Mouse (Mus musculus) layer of hippocampus, postnatal 36 days (tissue): ENCODE measurements around the gene Lrrc8b. TPM values are rescaled to one million over a fixed set of nuclear protein-coding genes. Genes with fewer than 3 reads are reported as not detected.

Experiments used
- DNase-seq, 2 experiments: peaks; one replicate each; pipeline ENCODE4 v3.0.0; 2022
- total RNA-seq, 2 experiments: library from RNA; stranded (reverse); gene quantifications; 2 replicates each; pipeline ENCODE4 v1.2.3; 2021

Lrrc8b gene
- total RNA-seq, 2 experiments from 2014 or later: 60.6 to 64.4 TPM

DNA sequence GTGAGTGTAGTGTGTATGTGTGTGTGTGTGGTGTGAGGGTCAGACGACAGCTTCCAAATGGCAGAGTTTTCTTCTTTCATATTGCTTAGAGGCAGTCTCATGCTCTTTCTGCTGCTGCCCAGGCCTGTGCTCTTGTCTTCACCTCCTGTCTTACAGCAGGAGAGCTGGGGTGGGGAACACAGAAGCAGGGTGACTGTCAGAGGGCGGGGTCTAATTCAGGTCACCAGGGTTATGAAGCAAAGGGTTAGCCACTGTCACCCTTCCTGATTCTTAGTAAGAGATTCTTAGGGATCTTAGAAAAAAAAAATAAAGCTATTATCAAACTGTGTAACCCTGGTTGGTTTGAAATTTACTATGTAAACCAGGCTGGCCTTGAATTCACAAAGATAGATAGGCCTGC is 10.0 kb downstream of the Lrrc8b start:
- DNase-seq: no peak

DNA sequence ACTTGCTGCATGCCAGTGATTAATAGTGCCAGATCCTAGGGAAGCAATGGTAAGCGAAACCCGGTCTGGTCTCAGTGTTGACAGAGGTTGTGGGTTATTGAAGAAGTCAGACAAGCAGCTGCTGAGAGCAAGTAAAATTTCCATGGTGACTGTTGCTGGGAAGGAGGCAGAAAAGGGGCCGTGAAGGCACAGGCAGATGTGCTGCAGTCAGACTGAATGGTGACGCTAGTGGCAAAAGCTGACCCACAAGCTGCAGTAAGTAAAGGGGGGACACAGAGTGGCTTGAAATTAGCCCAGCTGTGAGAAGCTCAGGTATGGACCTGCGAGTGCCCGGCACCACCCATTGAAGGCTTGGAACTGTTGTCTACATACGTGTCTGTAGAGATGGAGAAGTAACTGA is 11.8 kb downstream of the Lrrc8b start:
- DNase-seq: no peak

DNA sequence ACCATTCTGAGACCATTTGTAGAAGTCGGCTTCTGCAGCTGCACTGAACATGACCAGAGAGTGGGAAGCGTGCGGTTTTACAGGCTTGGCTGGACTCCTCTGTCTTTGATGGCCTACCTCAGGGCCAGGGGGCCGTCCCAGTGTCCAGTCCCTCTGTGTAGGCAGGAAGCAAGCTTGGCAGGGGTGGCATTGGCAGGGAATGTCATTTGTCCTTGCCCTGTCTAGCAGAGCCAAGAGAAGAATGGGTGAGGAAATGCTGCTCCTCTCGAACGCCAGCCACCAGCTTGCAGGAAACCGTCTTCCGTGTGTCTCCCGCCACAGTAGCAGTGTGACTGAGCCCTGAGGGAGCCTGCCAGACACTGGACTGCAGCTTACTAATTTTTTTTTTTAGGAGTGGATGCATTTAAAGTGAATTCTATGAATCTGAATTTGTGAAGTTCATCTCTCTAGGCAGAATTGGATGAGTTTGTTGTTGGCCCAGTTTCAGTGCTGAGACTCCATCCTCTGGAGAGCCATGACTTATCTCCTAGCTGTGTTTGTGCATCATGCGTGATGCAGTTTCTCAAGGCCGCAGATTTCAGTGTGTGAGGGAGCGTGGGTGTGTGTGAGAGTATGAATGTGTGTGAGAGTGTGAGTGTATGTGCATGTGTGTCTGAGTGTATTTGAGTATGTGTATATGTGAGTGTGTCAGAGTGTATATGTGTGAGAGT is 12.8 kb downstream of the Lrrc8b start:
- no peak for DNase-seq

DNA sequence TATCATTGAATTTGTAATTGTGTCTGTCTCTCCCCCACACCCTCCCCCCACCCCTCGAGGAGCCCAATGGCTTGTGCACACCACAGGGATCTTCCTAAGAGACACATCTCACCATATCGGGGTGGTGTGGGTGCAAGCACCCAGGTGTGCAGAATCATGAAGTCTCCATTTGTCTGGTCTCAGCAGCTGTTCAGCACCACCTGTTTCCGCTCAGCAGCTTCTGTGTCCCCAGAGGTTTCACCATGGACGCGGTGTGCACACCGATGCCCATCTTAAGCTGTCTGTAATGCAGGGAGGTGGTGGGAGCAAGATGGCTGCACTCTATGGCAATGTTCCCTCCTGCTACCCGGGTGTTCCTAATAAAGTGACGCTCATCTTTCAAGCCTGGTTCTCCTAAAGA is 14.6 kb downstream of the Lrrc8b start:
- no peak for DNase-seq

DNA sequence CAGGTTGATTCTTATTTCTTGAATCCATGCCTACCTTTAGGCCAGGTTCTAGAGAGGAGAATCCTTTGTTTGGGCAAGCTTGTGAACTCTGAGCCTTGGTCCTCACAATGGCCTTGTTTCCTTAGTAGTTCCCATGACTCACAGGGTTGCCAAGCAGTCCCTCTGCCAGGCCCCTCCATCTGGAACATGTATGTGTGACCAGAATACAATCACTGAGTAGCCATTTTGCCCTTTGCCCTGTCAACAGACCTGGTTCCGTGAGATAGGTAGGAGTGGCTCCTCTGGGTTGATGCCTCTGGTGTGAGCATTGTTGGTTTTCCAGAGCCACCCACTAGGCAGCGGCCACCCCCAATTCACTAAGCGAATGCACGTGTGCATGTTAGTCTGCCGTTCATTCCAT is 24.0 kb downstream of the Lrrc8b start:
- no peak for DNase-seq

DNA sequence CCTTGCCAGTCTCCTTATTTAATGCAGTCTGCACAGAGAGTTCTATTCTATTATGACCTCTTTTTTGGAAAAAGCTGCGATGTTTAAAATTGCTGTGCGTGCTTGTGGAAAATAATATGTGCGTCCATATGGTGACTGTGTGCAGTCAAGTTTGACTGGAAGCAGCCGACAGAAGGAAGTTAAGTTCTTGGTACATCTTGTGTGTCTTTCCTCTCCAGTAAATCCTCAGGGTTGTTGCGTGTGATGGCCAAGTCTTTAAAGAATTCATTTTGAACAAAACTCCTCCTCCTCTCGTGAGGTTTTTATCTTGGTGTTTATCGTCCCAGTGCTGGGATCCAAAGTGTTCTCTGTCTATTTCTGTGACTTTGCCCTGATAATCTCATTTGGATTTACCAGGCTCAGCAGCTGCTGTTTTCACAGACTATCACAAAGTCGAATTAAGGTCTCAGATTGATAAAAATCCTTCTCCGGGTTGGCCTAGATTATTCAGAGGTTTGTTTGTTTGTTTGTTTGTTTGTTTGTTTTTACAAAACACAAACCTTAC is 25.5 kb downstream of the Lrrc8b start:
- no peak for DNase-seq

DNA sequence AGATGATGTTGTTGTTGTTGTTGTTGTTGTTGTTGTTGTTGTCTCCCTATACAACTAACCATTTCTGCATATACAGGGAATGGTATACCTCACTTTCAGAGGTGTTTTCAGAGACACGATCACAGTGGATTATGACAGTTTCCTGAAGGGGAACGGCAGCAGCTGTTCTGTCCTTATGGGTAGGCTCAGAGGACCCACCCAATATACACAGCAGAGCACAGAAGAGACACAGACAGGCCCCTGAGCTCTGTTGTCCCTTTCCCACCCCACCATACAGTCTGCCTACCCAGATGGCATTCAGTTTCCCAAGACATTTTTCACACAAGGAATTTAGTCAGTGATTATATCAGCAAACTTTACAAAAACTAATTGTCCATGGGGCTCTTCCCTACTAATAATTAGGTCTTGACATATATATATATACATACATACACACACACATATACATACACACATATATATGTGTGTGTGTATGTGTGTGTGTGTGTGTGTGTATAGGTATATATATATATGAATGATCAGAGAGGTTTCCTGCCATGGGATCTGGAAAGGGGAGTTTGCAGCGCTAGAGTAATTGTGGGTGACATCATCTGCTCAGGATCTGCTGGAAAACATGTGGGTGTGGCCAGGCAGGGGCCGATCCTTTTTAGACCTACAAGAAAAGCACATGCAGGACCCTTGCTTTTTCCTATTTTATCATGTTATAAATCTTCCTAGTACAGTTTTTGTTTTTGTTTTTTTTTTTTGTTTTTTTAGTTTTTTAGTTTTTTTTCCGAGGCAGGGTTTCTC is 26.8 kb downstream of the Lrrc8b start:
- DNase-seq: no peak

DNA sequence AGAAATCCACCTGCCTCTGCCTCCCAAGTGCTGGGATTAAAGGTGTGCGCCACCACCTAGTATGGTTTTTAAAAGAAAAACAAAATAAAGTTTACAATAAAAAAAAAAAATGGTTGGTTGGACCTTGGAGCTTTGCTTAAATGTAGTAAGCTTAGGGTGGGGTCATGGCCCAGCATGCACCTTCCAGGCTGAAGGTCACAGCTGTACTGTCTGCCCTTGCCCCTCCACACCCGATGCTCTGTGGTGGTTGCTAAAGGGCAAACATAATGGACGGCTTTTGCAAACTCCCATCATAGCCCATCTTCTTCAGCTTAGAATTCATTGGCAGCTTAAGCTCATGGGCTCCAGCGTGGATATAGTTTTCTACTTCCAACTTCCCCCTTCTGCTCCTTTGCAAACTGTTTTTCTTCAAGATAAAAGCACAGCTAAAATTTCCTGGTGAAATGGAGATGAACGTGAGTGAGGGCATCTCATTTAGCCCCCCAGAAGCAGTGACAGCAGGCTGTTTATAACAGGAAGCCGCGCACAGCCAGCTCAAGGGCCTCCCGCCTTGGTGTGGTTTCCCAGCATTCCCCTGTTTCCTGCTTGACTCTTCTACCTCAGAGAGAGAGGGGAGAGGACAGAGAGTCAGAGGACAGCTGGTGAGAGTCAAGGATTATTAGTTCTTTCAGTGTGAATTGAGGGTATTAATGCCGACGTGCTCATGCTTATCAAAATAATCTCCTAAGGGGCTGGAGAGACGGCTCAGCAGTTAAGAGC is 27.7 kb downstream of the Lrrc8b start:
- no peak for DNase-seq

DNA sequence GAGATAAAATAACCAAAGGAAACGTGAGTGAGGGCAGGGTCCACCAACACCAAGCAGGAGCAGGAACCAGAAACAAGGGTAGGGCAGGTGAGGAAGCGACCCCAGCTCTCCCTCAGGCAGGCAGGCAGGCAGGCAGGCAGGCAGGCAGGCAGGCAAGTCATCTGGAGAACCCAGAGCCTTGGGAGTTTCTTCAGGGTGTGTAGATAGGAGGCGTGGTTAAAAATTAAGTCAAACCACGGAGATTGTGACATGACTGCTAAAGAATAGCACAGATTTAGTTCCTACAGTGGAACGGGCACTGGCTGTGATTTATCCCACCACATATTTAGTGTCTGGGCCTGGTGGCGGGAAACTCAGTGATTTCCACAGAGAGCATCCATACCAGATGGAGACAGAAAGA is 30.1 kb downstream of the Lrrc8b start:
- no peak for DNase-seq

DNA sequence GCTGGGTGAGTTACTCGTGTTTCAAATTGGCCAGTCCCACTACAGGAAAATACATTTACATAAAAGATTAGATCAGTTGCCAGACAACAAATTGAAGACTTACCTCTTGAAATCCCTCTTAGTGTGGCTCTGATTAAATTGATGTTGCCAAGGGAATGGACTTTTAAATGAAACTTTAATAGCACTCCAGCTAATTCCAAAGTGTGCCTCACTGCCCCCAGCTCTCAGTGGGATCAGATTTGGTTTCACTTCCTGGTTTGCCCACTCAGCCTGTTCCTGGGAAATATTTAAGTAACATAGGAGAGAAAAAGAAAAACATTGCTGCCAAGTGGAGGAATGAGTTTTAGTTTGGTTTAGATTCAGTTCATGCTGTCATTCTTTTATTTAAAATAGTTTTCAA is 38.5 kb downstream of the Lrrc8b start:
- DNase-seq: no peak

DNA sequence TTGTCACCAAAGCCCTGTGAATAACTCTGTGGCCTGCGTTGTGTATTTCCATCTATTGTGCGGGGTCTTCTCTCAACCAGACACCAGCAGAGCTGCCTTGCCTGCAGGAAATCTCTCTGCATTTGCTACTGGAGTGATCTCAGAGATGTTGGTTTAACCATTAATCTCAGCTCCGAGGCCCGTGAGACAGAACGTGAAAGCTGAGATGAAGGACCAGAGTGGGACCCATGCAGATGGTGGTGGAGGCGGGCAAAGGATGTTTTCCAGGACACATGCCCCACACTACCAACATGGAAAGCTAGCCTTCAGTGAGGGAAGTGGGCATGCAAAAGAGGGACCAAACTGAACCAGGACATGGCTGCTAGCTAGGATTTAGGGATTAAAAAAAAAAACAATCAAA is 43.5 kb downstream of the Lrrc8b start:
- no peak for DNase-seq

DNA sequence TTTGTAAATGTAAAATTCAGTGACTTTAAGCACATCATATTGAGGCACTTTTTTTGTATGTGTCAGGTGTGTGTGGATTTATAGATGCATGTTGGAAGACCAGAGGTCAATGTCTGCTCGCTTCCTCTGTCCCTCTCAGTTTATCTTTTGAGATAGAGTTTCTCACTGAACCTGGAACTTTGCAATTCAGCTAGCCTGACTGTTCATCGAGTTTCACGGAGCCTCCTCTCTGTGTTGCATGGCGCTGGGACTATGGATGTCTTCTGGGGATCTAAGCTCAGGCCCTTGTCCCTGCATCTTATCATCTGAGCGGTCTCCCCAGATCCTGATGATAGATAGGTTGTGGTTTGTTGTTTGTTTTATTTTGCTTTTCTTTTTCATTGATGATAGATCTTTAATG is 45.0 kb downstream of the Lrrc8b start:
- no peak for DNase-seq

DNA sequence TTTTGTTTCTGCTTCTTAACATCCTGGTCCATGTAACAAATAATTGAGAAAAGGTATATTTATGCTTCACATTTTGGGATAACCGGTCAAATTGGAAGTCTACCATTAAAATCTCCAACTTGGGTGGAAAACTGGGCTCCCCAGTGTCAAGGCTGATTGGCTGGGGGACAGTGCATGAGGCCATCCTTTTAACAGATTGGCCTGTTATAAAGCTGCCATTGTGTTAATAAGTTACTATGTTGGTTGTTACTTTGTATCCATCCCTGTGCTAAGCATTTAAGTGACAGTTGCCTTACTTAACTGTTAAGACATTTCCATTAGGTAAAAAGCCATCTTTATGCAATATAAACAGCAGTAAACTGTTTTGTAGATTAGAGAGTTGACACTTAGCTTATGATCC is 45.5 kb downstream of the Lrrc8b start:
- DNase-seq: no peak

DNA sequence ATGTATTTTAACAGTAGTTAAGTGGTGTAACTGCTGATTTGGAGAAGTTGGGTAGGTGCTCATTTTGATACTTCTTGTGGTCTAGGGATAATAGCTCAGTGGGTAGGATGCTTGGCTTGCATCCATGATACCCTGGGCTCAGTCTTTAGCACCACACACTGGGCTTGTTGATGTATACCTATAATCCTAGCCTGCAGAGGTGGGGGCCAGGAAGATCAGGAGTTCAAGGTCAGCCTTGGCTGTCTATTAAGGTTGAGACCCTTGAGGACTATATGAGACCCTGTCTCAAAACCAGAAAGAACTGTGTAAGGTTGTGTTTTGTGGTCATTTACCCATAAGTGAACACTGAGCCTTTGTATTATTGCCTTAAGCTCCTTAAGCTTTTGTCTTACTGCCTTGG is 49.1 kb downstream of the Lrrc8b start:
- DNase-seq: no peak

DNA sequence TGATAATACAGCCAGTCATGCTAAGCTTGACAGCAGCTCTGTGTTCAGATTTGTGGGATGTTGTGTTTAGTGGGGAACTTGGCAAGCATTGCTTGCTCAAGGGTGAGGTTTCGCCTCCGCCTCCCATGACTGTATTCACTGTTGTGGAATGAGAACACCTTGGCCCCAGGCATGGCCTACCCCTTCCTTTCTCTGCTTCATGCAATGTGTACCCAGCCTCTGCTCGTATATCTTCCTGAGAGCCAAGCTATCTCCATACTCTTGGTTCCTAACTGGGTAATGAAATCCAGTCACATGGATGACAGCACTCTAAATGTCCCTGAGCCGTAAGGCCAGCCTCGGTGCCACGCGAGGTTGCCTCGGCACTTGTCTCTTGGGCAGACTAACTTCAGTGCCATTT is 50.0 kb downstream of the Lrrc8b start:
- DNase-seq: no peak

DNA sequence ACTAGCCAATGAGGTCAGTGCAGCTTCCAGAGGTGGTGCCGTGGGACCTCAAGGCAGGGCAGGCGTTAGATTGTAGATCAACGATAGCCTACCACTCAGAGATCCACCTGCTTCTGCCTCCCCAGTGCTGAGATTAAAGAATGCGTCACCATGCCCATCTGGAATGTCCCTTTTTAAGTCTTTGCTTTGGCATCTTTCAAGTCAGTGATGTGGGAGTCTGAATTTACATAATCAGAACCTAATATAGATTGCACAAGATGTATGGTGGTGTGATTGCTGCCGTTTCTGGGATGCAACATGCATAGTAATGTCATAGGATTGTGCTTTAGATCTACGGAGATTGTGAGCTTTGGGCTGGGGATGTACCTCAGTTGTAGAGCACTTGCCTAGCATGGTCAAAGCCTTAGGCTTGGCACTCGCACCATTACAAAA is 50.9 kb downstream of the Lrrc8b start:
- DNase-seq: no peak

DNA sequence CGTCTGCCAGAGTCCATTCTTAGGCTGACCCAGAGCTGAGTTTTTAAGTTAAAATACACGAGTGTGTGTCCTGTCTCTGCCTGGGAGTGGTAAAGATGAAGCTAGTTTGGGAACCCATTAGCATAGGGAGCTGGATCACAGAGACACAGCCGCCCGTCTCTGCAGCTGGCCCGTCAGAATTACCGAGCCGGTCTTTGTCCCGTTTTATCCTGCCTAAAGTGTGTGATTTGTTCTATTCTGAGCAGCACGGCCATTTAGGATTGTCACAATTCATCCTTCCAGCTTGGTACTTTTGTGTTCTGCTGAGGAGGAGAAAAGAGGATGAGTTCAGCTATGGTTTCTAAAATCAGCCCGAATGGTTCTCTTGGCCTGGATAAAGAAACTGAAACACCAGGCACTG is 51.7 kb downstream of the Lrrc8b start:
- no peak for DNase-seq

DNA sequence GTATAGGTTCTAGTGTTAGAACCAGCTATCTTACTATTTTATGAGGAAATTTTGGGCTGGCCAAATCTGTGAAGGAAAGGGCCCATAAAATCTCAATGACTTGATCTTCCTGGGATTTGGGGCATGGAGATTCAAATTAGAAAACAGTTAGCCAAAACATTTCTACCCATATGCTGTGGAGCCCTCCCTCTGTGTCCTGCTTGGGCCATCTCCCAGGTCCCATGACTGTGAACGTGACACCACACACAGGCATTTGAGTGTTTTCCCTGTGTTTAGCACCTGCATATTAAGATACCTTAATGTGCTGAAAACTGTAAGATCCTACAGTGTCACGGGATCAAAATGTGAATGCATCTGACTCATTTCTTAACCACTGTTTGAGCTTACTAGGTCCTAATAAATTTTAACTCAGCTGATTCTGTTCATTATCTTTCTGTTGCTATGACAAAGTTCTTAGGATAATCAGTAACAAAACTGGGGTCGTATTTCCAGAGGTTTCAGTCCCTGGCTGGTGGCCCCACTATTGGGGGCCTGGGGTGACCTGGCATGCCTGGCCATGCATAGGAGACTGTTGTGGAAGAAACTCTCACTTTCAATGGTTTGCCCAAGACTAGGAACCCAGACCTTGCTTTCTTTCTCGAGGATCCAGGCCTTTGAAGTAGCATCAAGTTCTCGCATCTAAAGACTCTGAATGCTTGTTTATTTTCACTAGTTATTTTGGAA is 57.6 kb downstream of the Lrrc8b start:
- no peak for DNase-seq

DNA sequence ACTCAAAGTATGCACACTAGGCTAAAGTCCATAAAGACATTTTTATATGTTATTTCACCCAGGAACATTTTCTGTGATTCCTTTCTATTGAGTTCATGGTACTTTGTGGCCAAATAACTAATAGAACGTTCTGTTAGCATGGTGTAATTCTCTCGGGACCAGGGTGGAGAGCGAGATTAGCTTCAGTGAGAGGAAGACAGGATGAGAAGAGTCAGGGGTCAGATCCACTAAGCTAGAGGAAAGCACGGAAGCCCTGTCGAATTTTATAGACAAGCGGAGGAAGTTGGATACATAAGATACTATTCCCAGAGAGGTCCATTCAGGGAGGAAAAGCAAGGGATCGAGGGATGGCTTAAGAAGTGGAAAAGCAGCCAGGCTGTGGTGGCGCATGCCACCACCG is 62.0 kb downstream of the Lrrc8b start:
- no peak for DNase-seq

DNA sequence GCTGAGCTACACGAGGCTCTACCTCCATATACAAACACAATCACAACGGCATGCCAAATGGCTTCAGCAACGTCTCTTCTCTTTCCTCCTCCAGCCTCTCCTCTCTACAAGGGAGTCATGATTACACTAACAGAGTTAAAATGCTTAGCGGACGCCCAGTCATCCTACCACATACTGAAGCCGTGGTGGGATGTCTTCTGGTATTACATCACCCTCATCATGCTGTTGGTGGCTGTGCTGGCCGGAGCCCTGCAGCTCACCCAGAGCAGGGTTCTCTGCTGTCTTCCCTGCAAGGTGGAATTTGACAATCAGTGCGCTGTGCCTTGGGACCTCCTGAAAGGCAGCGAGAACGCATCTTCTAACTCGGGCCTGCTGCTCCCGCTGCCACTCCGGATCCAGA is 64.1 kb downstream of the Lrrc8b start:
- DNase-seq: no peak

DNA sequence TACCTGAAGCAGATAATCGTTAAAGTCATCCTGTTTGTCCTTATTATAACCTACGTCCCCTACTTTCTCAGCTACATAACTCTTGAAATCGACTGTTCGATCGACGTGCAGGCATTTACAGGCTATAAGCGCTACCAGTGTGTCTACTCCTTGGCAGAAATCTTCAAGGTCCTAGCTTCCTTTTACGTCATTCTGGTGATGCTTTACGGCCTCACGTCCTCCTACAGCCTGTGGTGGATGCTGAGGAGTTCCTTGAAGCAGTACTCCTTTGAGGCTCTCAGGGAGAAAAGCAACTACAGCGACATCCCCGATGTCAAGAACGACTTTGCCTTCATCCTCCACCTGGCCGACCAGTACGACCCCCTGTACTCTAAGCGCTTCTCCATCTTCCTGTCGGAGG is 65.0 kb downstream of the Lrrc8b start:
- DNase-seq: no peak

DNA sequence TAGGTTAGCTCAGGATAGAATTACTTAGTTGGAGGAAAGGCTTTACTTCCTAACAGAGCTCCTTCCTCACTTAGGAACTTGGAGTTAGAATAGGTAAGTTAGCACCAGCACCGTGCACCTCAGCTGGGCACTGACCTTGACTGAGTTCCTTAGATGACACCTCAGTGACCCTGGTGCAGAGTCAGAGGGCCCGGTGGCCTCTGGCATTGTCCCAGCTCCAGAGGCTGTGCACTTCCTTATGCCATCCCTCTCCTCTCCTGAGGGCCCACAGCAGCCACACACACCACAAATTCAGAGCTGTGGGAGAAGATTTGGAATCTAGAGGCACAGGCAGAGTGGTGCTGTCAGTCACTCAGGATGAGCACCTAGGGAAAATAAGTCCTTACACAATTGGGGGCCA is 68.1 kb downstream of the Lrrc8b start:
- DNase-seq: no peak

DNA sequence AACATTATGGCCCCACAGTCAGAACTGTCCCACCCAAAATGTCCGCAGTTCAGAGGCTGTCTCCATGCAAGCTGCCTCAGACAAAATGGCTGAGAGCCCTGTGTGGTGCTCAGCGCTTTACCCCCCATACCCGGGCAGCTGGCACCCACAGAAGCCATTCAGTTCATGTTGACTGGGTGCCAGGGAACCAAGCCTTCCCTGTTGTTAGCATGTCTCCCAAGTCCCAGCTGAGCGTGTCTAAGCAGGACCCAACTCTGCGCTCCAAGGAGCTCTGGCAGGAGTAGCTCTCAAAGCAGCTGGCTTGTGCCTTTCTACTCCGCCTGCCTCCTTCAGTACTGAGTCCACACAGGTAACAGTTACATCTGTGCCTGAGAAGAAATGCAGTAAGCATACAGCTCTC is 68.7 kb downstream of the Lrrc8b start:
- no peak for DNase-seq
